Mouse (Mus musculus): ENCODE data around the gene Sco2. TPM values are rescaled to one million over a fixed set of nuclear protein-coding genes. Genes with fewer than 3 reads are reported as not detected.

Sco2 gene
- polyA plus RNA-seq (2014; fragmentation: Nextera tagmentation; extraction: Ambion mirVana): 19.5 and 20.5 TPM in 2 replicates

GRCm38 (mm10) chr15:89373762-89374248 lies at the start of gene Sco2:
Sco2 (minus strand) TSS chr15:89373846.
- Histone ChIP-seq H3K9me3 (ENCODE audit: control insufficient read depth, low read length) (no peaks in the 10 kb centered on the region), H3K9ac (peak within 1 kb of the TSS; percentile 77), H3K27ac (peak within 1 kb of the TSS; percentile 91), H3K27me3 (ENCODE audit: control insufficient read depth, insufficient read depth, low read length) (peaks cover 31% of the 10 kb centered on the region), H3K4me2 (replicated peaks) (peak within 1 kb of the TSS; percentile 70), H3K4me3 (replicated peaks; ENCODE audit: low read length) (peak within 1 kb of the TSS; percentile 61), H3K4me1 (replicated peaks; ENCODE audit: control insufficient read depth, insufficient read depth, low read length) (peaks cover 20% of the 10 kb centered on the region), H3K36me3 (replicated peaks; ENCODE audit: control insufficient read depth, insufficient read depth) (peaks cover 35% of the 10 kb centered on the region)
- under 1% methylated on average over 42 of the region's 42 CpGs for WGBS
- DNase-seq (ENCODE audit: low spot score) (peak; percentile 92), ATAC-seq (ENCODE audit: low FRiP score) (peak; percentile 87)

GRCm38 (mm10) chr15:89421938-89422337 lies 48.3 kb upstream of the Sco2 start:
- WGBS: 91% methylated on average over 9 of the region's 9 CpGs
- H3K27ac ChIP-seq: no peak overlapping the region
- DNase-seq (ENCODE audit: low spot score) (no peak), ATAC-seq (ENCODE audit: low FRiP score) (no peak)
- H3K9me3 ChIP-seq (ENCODE audit: control insufficient read depth, low read length): no peaks in the 10 kb centered on the region
- H3K4me2 ChIP-seq (replicated peaks): no peak overlapping the region
- H3K9ac ChIP-seq: no peak overlapping the region
- H3K27me3 ChIP-seq (ENCODE audit: control insufficient read depth, insufficient read depth, low read length): no peaks in the 10 kb centered on the region
- H3K36me3 ChIP-seq (replicated peaks; ENCODE audit: control insufficient read depth, insufficient read depth): peaks cover 68% of the 10 kb centered on the region
- H3K4me1 ChIP-seq (replicated peaks; ENCODE audit: control insufficient read depth, insufficient read depth, low read length): no peaks in the 10 kb centered on the region
- H3K4me3 ChIP-seq (replicated peaks; ENCODE audit: low read length): no peak overlapping the region

- H3K36me3 ChIP-seq (replicated peaks; ENCODE audit: control insufficient read depth, insufficient read depth): peaks cover 35% of the 10 kb centered on the region
- no peak for DNase-seq (ENCODE audit: low spot score)
- H3K27me3 ChIP-seq (ENCODE audit: control insufficient read depth, insufficient read depth, low read length): no peaks in the 10 kb centered on the region
- WGBS: 89% methylated on average over 8 of the region's 8 CpGs
- H3K9me3 ChIP-seq (ENCODE audit: control insufficient read depth, low read length): no peaks in the 10 kb centered on the region
- no peak overlapping the region for H3K4me2 ChIP-seq (replicated peaks)
- H3K4me3 ChIP-seq (replicated peaks; ENCODE audit: low read length): no peak overlapping the region
- no peak for ATAC-seq (ENCODE audit: low FRiP score)
- H3K4me1 ChIP-seq (replicated peaks; ENCODE audit: control insufficient read depth, insufficient read depth, low read length): no peaks in the 10 kb centered on the region
- H3K9ac ChIP-seq: no peak overlapping the region
- no peak overlapping the region for H3K27ac ChIP-seq
Measured at GRCm38 (mm10) chr15:89415282-89415681, 41.6 kb upstream of the Sco2 start.

GRCm38 (mm10) chr15:89410118-89410517 lies 36.5 kb upstream of the Sco2 start, which contains the start of gene Syce3:
Syce3 (minus strand) TSS chr15:89410503.
- Histone ChIP-seq H3K9ac (no peak within 1 kb of the TSS), H3K27ac (no peak within 1 kb of the TSS), H3K4me3 (replicated peaks; ENCODE audit: low read length) (no peak within 1 kb of the TSS), H3K4me2 (replicated peaks) (no peak within 1 kb of the TSS), H3K4me1 (replicated peaks; ENCODE audit: control insufficient read depth, insufficient read depth, low read length) (no peaks in the 10 kb centered on the region), H3K27me3 (ENCODE audit: control insufficient read depth, insufficient read depth, low read length) (no peaks in the 10 kb centered on the region), H3K9me3 (ENCODE audit: control insufficient read depth, low read length) (peaks cover 12% of the 10 kb centered on the region; the same call in 1 of the 2 replicates), H3K36me3 (replicated peaks; ENCODE audit: control insufficient read depth, insufficient read depth) (no peaks in the 10 kb centered on the region)
- no peak for ATAC-seq (ENCODE audit: low FRiP score)
- WGBS: 90% methylated on average over 24 of the region's 24 CpGs
- no peak for DNase-seq (ENCODE audit: low spot score)

- H3K27ac ChIP-seq: no peak overlapping the region
- no peaks in the 10 kb centered on the region for H3K4me1 ChIP-seq (replicated peaks; ENCODE audit: control insufficient read depth, insufficient read depth, low read length)
- H3K4me3 ChIP-seq (replicated peaks; ENCODE audit: low read length): no peak overlapping the region
- H3K4me2 ChIP-seq (replicated peaks): no peak overlapping the region
- H3K27me3 ChIP-seq (ENCODE audit: control insufficient read depth, insufficient read depth, low read length): no peaks in the 10 kb centered on the region
- no peaks in the 10 kb centered on the region for H3K36me3 ChIP-seq (replicated peaks; ENCODE audit: control insufficient read depth, insufficient read depth)
- ATAC-seq (ENCODE audit: low FRiP score): no peak
- H3K9me3 ChIP-seq (ENCODE audit: control insufficient read depth, low read length): peaks cover 12% of the 10 kb centered on the region; the same call in 1 of the 2 replicates
- no peak overlapping the region for H3K9ac ChIP-seq
- DNase-seq (ENCODE audit: low spot score): no peak
Measured at GRCm38 (mm10) chr15:89406691-89407090, 33.0 kb upstream of the Sco2 start.

GRCm38 (mm10) chr15:89404831-89405623 lies 31.4 kb upstream of the Sco2 start:
- DNase-seq (ENCODE audit: low spot score) (no peak), ATAC-seq (ENCODE audit: low FRiP score) (no peak)
- no peaks in the 10 kb centered on the region for H3K36me3 ChIP-seq (replicated peaks; ENCODE audit: control insufficient read depth, insufficient read depth)
- no peak overlapping the region for H3K4me2 ChIP-seq (replicated peaks)
- 90% methylated on average over 10 of the region's 10 CpGs for WGBS
- no peak overlapping the region for H3K4me3 ChIP-seq (replicated peaks; ENCODE audit: low read length)
- H3K9me3 ChIP-seq (ENCODE audit: control insufficient read depth, low read length): peaks cover 12% of the 10 kb centered on the region; the same call in 1 of the 2 replicates
- H3K4me1 ChIP-seq (replicated peaks; ENCODE audit: control insufficient read depth, insufficient read depth, low read length): no peaks in the 10 kb centered on the region
- no peaks in the 10 kb centered on the region for H3K27me3 ChIP-seq (ENCODE audit: control insufficient read depth, insufficient read depth, low read length)
- no peak overlapping the region for H3K9ac ChIP-seq
- H3K27ac ChIP-seq: no peak overlapping the region

GRCm38 (mm10) chr15:89402471-89402870 lies 28.8 kb upstream of the Sco2 start:
- WGBS: 79% methylated on average over 1 of the region's 1 CpGs
- ATAC-seq (ENCODE audit: low FRiP score) (no peak), DNase-seq (ENCODE audit: low spot score) (no peak)
- Histone ChIP-seq H3K36me3 (replicated peaks; ENCODE audit: control insufficient read depth, insufficient read depth) (no peaks in the 10 kb centered on the region), H3K9me3 (ENCODE audit: control insufficient read depth, low read length) (peaks cover 6% of the 10 kb centered on the region; the same call in 1 of the 2 replicates), H3K27me3 (ENCODE audit: control insufficient read depth, insufficient read depth, low read length) (no peaks in the 10 kb centered on the region), H3K4me3 (replicated peaks; ENCODE audit: low read length) (no peak overlapping the region), H3K27ac (no peak overlapping the region), H3K9ac (no peak overlapping the region), H3K4me1 (replicated peaks; ENCODE audit: control insufficient read depth, insufficient read depth, low read length) (no peaks in the 10 kb centered on the region), H3K4me2 (replicated peaks) (no peak overlapping the region)

- no peaks in the 10 kb centered on the region; the same call in 1 of the 2 replicates for H3K27me3 ChIP-seq (ENCODE audit: control insufficient read depth, insufficient read depth, low read length)
- ATAC-seq (ENCODE audit: low FRiP score) (no peak), DNase-seq (ENCODE audit: low spot score) (no peak)
- no peak overlapping the region for H3K4me3 ChIP-seq (replicated peaks; ENCODE audit: low read length)
- H3K9ac ChIP-seq: no peak overlapping the region
- H3K4me1 ChIP-seq (replicated peaks; ENCODE audit: control insufficient read depth, insufficient read depth, low read length): no peaks in the 10 kb centered on the region
- H3K4me2 ChIP-seq (replicated peaks): no peak overlapping the region
- H3K36me3 ChIP-seq (replicated peaks; ENCODE audit: control insufficient read depth, insufficient read depth): no peaks in the 10 kb centered on the region
- 64% methylated on average over 1 of the region's 1 CpGs for WGBS
- H3K9me3 ChIP-seq (ENCODE audit: control insufficient read depth, low read length): no peaks in the 10 kb centered on the region
- no peak overlapping the region for H3K27ac ChIP-seq
Measured at GRCm38 (mm10) chr15:89399716-89400115, 26.1 kb upstream of the Sco2 start.

- no peak for DNase-seq (ENCODE audit: low spot score)
- Histone ChIP-seq H3K4me1 (replicated peaks; ENCODE audit: control insufficient read depth, insufficient read depth, low read length) (no peaks in the 10 kb centered on the region), H3K9me3 (ENCODE audit: control insufficient read depth, low read length) (no peaks in the 10 kb centered on the region), H3K36me3 (replicated peaks; ENCODE audit: control insufficient read depth, insufficient read depth) (no peaks in the 10 kb centered on the region), H3K9ac (no peak overlapping the region), H3K4me2 (replicated peaks) (no peak overlapping the region), H3K27me3 (ENCODE audit: control insufficient read depth, insufficient read depth, low read length) (no peaks in the 10 kb centered on the region; the same call in 1 of the 2 replicates), H3K4me3 (replicated peaks; ENCODE audit: low read length) (no peak overlapping the region), H3K27ac (no peak overlapping the region)
- ATAC-seq (ENCODE audit: low FRiP score): no peak
- 76% methylated on average over 2 of the region's 2 CpGs for WGBS
Measured at GRCm38 (mm10) chr15:89398146-89398545, 24.5 kb upstream of the Sco2 start.
